Mouse (Mus musculus) testis, postnatal 14 days (tissue): ENCODE measurements around the gene Slco2a1.

Experiments
- DNase-seq: peaks from one replicate; pipeline ENCODE4 v3.0.0; 2021; ENCODE audit warnings: low spot score

Slco2a1 gene

DNA sequence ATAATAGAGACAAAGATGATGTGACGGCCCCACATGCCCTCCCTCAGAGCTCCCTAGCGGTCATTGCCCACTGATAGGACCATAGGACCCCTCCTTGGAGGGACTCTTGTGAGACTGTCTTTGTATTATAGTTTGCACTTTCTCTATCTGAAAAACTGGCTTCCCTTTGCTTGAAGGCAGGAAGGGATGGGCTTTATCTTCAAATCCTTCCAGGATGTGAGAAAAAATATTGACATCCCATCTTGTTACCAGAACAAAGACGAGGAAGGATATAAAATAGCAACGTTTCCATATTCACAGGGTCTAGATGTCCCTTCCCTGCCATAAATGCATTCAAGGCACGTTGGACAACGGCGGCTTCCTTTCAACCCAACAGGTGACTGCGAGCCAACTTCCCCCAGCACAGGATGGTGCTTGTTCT, 48.5 kb downstream of the Slco2a1 start:
- DNase-seq, result no peak

GRCm38 (mm10) chr9:103038266-103038665, 49.8 kb downstream of the Slco2a1 start:
- no peak for DNase-seq

DNA sequence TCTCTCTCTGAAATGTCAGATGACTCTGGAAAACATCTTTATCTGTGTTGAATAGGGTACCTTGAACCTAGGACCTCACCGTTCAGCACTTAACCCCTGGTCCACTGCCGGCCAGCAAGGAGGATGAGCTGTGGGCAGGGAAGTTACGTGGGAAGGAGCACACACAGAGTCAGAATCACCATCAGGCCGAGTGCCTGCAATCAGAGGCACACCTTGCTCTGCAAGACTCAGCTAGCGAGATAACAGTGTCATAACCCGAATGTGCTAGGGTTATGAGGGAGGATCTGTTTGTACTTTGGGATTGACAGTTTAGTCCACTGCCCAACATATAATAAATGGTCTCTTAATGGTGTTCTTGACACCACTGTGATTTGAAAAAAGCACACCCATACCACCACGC, 50.2 kb downstream of the Slco2a1 start:
- no peak for DNase-seq

- no peak for DNase-seq
Measured at GRCm38 (mm10) chr9:103040581-103040980, 52.1 kb downstream of the Slco2a1 start.

DNA sequence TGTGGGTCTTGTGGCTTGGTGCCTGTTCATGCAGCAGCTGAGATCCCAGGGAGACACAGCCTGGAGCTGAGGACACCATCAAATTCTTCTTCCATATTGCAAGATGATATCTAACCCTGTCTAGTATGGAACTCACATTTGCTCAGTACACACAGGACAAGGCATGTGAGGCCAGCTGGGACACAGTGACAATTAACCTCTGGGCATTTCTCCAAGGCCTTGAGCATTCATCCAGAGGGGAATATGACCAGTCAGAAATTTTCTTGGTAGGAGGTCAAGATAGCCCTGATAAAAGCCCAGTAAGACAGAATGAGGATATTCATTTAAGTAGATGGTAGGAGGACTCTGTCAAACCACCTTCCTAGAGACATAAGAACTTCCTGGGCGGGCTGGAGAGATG, 56.9 kb downstream of the Slco2a1 start:
- DNase-seq, result no peak

GRCm38 (mm10) chr9:103049049-103049511, 60.6 kb downstream of the Slco2a1 start:
- no peak for DNase-seq

- DNase-seq, result no peak
Measured at GRCm38 (mm10) chr9:103053829-103054228, 65.3 kb downstream of the Slco2a1 start.

GRCm38 (mm10) chr9:103055061-103055460, 66.5 kb downstream of the Slco2a1 start:
- DNase-seq, result no peak

DNA sequence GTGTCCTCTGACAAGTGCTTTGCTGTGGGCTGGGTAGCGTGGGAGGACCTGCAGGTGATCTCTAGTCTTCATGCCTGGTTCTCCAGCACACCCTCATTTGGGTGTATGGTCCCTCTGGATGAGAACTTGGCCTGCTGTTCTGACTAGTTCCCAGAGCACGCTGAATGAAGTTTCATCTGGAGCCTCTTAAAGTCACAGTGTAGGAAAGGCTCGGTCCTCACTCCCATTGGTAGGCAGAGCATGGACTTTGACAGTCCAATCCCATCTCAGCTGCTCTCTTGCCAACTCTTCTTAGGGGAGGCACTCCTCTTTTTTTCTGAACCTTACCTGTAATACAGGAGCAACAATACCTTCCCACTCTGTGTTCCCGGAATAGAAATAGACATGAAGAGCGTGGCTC, 67.7 kb downstream of the Slco2a1 start:
- no peak for DNase-seq

- DNase-seq, result no peak
Measured at GRCm38 (mm10) chr9:103060551-103060950, 72.0 kb downstream of the Slco2a1 start.

DNA sequence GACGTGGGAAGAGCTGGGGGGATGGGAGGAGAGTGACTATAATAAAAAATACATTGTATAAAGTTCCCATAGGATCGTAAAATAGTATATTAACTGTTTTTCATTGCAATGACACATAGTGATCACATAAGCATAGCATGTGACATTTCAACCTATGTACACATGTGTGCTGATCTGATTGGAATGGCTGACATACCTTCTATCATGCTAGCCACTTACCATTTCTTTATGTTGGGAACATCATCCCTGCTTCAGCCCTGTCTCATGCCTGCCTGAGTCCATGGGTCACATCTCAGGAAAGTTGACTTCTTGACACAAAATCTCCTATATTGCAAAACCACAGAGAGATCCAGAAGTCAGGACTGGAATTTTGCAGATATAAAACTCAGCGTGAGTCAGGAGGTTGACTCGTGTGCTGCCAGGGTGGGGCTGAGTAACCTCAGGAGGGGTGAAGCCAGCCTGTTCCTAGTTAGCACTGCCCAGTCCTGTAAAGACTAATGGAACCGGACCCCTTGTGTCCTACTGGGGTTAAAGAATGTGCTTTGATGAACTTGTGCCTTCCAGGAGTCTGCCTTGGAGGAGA, 73.0 kb downstream of the Slco2a1 start:
- DNase-seq, result no peak

- no peak for DNase-seq
Measured at GRCm38 (mm10) chr9:103063591-103063990, 75.1 kb downstream of the Slco2a1 start.

DNA sequence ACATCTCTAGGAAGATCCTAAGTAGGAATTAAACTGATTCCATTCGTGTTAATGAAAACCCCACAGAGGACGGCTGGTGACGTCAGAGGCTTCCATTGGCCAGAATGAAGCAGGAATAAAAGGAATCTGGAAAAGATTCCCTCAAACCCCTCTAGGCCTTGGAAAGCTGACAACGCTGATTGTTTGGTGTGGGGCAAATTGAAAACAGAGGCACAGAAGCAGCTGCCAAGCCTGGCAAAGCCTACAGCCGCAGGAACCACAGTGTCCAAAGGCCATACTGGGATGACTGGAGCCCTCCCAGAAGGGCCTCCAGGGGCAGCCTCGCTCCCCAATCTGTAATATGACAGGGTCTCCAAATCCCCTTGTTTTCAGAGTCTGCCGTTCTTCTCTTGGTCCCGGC, 78.3 kb downstream of the Slco2a1 start:
- no peak for DNase-seq

DNA sequence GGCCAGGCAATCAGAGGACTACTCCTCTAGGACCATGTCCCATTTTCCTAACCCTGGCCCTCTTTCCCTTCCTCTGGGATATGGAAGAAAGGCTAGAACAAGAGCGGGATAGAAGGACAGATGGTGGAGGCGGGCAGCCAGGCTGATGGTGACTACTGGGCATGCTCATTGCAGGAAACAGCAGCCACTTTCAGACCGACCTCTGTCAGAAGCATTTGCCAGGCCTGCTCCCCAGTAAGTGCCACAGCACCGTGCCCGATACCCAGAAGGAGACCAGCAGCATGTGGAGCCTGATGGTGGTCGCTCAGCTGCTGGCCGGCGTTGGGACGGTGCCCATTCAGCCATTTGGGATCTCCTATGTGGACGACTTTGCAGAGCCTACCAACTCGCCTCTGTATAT, 79.1 kb downstream of the Slco2a1 start:
- DNase-seq, result no peak

DNA sequence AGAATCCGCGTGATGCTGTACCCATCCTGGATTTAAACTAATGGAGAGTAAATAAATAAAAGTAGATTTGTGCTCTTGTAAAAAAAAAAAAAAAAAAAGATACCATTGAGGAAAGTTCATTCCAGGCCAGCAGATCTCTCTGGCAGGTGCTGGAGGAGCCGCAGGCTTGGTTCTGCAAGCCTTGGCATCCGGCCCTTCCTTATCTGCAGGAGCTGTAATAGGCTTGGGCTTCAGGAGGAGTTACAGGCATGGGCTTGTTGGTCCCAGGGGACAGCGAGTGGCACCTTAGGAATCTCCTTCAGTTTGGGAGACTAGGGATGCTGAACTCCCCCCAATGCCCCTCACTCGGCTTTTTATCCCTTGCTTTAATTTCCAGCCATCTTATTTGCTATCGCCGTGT, 80.3 kb downstream of the Slco2a1 start:
- no peak for DNase-seq

DNA sequence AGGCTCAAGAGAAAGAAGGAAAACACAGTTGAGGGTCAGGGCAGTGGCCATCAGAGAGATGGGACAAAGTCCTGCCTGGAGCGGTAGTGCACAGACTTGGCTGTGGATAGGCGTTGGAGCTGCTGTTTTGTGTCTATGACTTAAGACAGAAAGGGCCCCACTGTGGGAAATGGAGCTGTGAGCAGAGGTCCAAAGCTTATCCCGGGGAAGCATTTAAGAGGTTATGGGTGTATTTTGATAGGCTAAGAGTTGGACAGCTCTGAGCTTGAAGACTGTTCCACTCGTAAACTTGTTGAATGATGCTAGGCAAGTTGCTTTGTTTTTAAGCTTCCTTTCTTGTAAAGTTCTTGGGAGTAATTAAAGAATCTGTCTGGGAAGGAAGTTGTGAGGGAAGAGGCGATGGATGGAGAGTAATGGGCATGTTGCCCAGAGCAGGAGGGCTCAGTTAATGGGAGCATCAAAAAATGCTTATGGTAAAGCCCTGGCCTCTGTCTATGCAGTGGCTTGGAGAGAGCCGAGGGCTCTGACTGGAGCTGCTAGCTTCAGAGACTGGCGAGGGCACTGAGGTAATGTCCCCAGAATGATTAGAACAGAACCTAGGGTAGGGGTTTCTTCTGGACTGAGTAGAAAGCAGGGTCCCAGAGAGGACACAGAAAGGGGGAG, 83.2 kb downstream of the Slco2a1 start:
- no peak for DNase-seq

DNA sequence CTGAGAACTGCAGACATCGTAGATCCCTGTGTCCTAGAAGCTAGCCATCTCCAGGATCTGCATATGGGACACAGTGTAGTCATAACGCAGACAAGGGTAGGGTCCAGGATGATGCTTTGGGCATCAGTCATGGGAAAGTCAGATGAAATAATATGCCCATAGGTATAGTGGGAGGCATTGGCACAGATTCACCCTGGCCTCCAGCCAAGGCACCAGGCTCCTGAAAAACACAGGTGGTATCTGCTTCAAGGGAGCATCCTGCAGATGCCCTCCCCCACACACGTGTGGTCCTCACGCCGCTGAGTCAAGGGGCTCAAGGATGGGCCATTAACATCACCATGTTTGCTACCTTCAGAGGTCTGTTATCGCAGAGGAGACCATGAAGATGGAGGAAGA, 83.7 kb downstream of the Slco2a1 start:
- no peak for DNase-seq

- DNase-seq, result no peak
Measured at GRCm38 (mm10) chr9:103072926-103073515, 84.5 kb downstream of the Slco2a1 start.

GRCm38 (mm10) chr9:103076836-103077531, 88.5 kb downstream of the Slco2a1 start:
- DNase-seq, result no peak

GRCm38 (mm10) chr9:103078194-103078691, 89.7 kb downstream of the Slco2a1 start:
- no peak for DNase-seq

DNA sequence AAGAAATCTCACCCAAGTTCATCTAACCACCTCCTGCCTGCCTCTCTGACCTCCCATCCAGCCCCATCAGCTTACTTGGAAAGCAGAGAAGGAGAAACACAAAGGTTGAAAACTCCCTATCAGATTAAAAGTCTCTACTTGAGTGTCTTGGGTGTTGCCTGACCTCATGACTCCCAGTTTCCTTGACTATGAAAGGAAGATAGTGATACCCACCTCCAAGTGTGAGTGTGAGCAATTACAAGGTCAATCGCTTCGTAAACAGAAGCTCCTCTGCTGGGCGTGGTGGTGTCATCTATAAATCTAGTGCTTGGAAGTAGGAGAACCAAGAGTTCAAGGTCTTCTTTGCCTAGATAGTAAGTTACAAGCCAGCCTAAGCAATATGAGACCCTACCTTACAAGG, 91.7 kb downstream of the Slco2a1 start:
- DNase-seq, result no peak

DNA sequence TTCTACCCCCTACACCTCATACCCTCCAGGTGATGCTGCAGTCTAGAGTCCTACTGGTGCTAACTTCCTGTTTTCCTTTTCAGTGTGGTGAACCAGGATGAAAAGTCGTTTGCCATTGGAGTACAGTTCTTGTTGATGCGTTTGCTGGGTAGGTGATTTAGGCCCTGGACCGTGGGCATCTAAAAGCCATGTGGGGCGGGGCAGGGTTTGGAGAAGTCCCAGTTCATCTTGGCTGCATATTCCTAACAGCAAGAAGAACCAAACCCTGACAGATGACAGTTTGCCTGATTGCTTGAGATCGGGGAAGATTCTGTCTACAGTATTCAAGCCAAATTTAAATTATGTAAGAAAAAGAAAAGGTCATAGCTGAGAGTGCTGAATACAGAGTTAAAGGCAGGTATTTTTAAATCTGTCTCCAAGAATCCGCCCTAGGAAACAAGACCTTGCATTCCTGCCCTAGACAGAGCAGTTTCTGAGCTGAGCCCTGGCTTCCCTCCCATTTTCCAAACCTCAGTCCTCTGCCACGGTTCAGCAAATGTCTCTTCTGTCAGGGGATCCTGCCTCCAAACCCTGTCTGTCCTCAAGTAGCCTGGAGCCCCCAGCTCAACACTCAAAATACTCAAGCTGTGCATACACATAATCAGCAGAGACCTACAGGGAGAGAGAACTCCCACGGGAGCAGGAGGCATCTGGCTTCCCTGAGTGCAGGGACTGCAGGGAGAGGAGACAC, 93.9 kb downstream of the Slco2a1 start:
- DNase-seq, result no peak
